Mouse (Mus musculus): Measurements from ENCODE around the gene Abcc3.

DNA sequence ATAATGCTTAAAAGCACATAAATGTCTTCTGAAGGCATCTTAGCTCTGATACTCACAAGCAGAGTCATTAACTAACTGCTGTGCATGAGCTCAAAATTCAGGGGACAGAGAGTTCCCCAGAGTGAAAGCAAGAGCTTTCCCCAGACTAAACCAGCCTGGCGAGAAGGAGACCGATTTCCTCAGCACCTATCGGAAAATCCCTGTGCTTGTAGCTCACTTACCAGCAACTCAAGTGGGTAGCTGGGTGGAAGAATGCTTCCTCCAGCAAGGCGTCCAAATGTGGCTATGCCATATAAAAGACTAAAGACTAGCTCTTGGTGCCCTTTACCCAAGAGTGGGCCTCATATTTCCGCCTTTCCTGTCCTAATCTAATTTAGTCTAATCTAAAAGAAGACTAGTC, 9.9 kb upstream of the Abcc3 start:
- TF ChIP-seq CTCF (conservative IDR thresholded peaks at IDR 0.05; ENCODE audit: insufficient read depth, insufficient read length, low read depth, low read length) = no peak
- no peak for TF ChIP-seq POLR2A (IDR thresholded peaks at IDR 0.05; ENCODE audit: low read depth, low read length)

Measured in kidney, adult 2 months (tissue).